Mouse (Mus musculus) C2C12 (cell line): ENCODE data around the gene Galnt12.

Experiments
- CEBPB ChIP-seq: IDR thresholded peaks from one replicate; pipeline ENCODE4 v1.6.1; 2011; ENCODE audit warnings: low read depth, mild to moderate bottlenecking, control low read depth, moderate library complexity
- CTCF ChIP-seq: IDR thresholded peaks from one replicate; pipeline ENCODE4 v1.5.1; 2011; ENCODE audit not compliant: control insufficient read depth, insufficient read depth, insufficient read length
- MAX ChIP-seq: IDR thresholded peaks from one replicate; pipeline ENCODE4 v1.6.1; 2011; ENCODE audit warnings: mild to moderate bottlenecking, control low read depth
- MYOD1 ChIP-seq: IDR thresholded peaks from one replicate; pipeline ENCODE4 v1.6.1; 2011; ENCODE audit warnings: low read depth; ENCODE audit not compliant: control insufficient read depth, insufficient read length
- USF1 ChIP-seq: IDR thresholded peaks from one replicate; pipeline ENCODE4 v1.6.1; 2011; ENCODE audit warnings: low read depth, mild to moderate bottlenecking, control low read depth, moderate library complexity

- TF ChIP-seq CTCF (no peak), CEBPB (no peak), MAX (no peak), USF1 (no peak), MYOD1 (no peak)
Measured at GRCm38 (mm10) chr4:47131931-47132330, 40.2 kb downstream of the Galnt12 start.
